Mouse (Mus musculus): ENCODE data around the gene Ttc7b.

DNA sequence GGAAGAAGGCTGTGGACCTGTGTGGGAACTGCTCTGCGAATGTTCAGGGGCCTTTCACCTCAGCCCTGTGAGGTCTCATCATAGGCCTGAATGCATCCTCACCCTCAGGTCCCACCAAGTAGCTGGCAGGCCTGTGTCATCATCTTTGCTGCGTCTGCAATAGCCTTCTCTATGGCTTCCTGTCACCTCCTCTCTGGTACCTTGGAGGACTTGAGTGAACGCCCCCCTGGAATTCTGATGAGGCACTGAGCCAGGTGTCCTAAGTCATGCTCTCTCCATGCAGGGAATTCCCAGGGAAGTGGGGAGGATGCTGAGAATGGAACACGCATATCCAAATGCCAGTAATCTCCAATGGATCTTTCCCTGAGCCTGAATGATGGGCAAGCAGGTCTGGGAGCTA is 255.7 kb downstream of the Ttc7b start:
- no peak for TF ChIP-seq CTCF (IDR thresholded peaks at IDR 0.05; ENCODE audit: control insufficient read depth, insufficient read depth, insufficient read length)
- TF ChIP-seq USF1 (IDR thresholded peaks at IDR 0.05; ENCODE audit: low read depth) = no peak
- no peak for TF ChIP-seq FOSL1 (IDR thresholded peaks at IDR 0.05; ENCODE audit: insufficient read depth, low read length, poor library complexity, severe bottlenecking)
- TF ChIP-seq MYOG (IDR thresholded peaks at IDR 0.05; ENCODE audit: control insufficient read depth, extremely low read depth, insufficient read length) = no peak
- TF ChIP-seq MYOD1 (IDR thresholded peaks at IDR 0.05; ENCODE audit: control insufficient read depth, insufficient read length, low read depth) = no peak
- no peak for TF ChIP-seq MAX (IDR thresholded peaks at IDR 0.05)
- TF ChIP-seq CEBPB (IDR thresholded peaks at IDR 0.05; ENCODE audit: low read depth) = no peak

Data from C2C12 (cell line).